Mouse (Mus musculus) heart, postnatal 0 days (tissue): ENCODE measurements around the gene B4galnt2. TPM values are rescaled to one million over a fixed set of nuclear protein-coding genes. Genes with fewer than 3 reads are reported as not detected.
A peak's percentile ranks its signal among the peaks of the same experiment; 100 is the strongest.
"Not testable (repeated sequence)": the region's sequence is repeated elsewhere in the genome, so short reads cannot be mapped to it uniquely, and the experiment has no call there.

ENCODE experiments used
- ATAC-seq: fragments of 200-750 bp; cut with Nextera tagmentation; 2 replicates; pipeline ENCODE4 v1.8.0; 2017; ENCODE audit warnings: low read depth, moderate number of reproducible peaks, moderate library complexity; ENCODE audit not compliant: insufficient read depth
- DNase-seq: peaks from one replicate; pipeline ENCODE4 v3.0.0-alpha.2; 2016; ENCODE audit warnings: low spot score
- H3K27ac ChIP-seq: fragments of 300-500 bp; sonication (generic); 2 replicates; pipeline ENCODE4 v1.5.1; 2014; ENCODE audit warnings: low read depth, mild to moderate bottlenecking
- H3K27me3 ChIP-seq: fragments of 300-500 bp; sonication (generic); 2 replicates; pipeline ENCODE4 v1.6.1; 2014; ENCODE audit warnings: low read length, mixed read lengths; ENCODE audit not compliant: control insufficient read depth, insufficient read depth
- H3K36me3 ChIP-seq: fragments of 300-500 bp; sonication (generic); replicated peaks from 2 replicates; pipeline ENCODE4 v1.6.1; 2014; ENCODE audit warnings: low read length, mixed read lengths; ENCODE audit not compliant: control insufficient read depth, insufficient read depth
- H3K4me1 ChIP-seq: fragments of 300-500 bp; sonication (generic); 2 replicates; pipeline ENCODE4 v1.6.1; 2014; ENCODE audit warnings: antibody characterized with exemption; ENCODE audit not compliant: control insufficient read depth, insufficient read depth
- H3K4me2 ChIP-seq: fragments of 300-500 bp; sonication (generic); 2 replicates; pipeline ENCODE4 v1.6.1; 2014; ENCODE audit warnings: low read depth, mild to moderate bottlenecking, low read length, moderate library complexity
- H3K4me3 ChIP-seq: fragments of 300-500 bp; sonication (generic); 2 replicates; pipeline ENCODE4 v1.5.1; 2014; ENCODE audit warnings: low read depth, low read length
- H3K9ac ChIP-seq: fragments of 300-500 bp; sonication (generic); replicated peaks from 2 replicates; pipeline ENCODE4 v1.6.1; 2014; ENCODE audit warnings: low read depth, low read length, mixed read lengths
- H3K9me3 ChIP-seq: fragments of 300-500 bp; sonication (generic); replicated peaks from 2 replicates; pipeline ENCODE4 v1.6.1; 2016; ENCODE audit warnings: low read length; ENCODE audit not compliant: control insufficient read depth
- CTCF ChIP-seq: IDR thresholded peaks from 2 replicates; pipeline ENCODE4 v1.5.1; 2016; ENCODE audit warnings: antibody characterized with exemption, control low read depth, low read depth
- EP300 ChIP-seq: IDR thresholded peaks from 2 replicates; pipeline ENCODE4 v1.6.1; 2016; ENCODE audit warnings: antibody characterized with exemption, low read depth
- WGBS: fragments of 180-500 bp; shearing (Covaris S2); extraction: QIAGEN DNeasy Blood & Tissue Kit; methylation state at CpG from one replicate; pipeline ENCODE4 v1.1.7; 2014; 5-methylcytosine and 5-hydroxymethylcytosine counted together
- polyA plus RNA-seq: library from polyadenylated mRNA; unstranded; fragments of >200 nt; fragmentation: Nextera tagmentation; extraction: Ambion mirVana; gene quantifications from 2 replicates; pipeline ENCODE4 v1.2.1, GENCODE M21; 2015
- total RNA-seq: library from RNA; depleted of rRNA; stranded (reverse); fragments of >200 nt; gene quantifications from 2 replicates; pipeline ENCODE4 v1.2.3, GENCODE M21; 2014; ENCODE audit warnings: low replicate concordance

B4galnt2 gene
- total and polyA plus RNA-seq, 2 experiments from 2014 or later, result 0.07 TPM; not detected in 1

DNA sequence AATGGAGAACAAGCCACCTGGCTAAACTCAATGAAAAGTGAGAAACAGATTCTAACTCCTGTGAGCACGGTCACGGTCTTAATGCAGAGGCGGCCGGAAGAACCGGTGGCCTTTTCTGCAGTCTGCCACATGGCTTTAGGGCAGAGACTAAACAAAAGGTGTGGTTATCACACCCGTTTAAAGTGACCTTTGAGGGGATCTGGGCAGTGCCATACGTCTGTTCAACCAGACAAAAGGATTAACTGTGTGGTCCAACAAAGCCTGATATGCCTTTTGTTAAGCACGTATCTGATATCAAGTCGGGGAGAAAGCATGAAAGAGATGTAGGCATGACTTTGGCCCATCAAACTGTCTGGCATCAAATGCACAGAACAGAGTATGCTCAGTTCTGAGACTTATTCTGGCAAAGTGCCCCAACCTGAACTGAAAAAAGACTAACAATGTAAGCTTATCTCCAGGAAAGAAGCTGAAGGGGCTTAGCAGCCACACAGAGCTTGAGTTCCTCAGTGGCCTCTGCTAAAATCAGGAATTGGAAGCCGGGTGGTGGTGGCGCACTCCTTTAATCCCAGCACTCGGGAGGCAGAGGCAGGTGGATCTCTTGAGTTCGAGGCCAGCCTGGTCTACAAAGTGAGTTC lies 31.3 kb upstream of the B4galnt2 start:
- H3K27ac ChIP-seq, result no peak overlapping the region
- H3K9me3 ChIP-seq, result no peaks in the 10 kb centered on the region
- no peak for TF ChIP-seq CTCF
- no peaks in the 10 kb centered on the region for H3K36me3 ChIP-seq
- H3K4me1 ChIP-seq, result no peaks in the 10 kb centered on the region
- ATAC-seq (no peak), DNase-seq (peak; percentile 12)
- no peaks in the 10 kb centered on the region for H3K27me3 ChIP-seq
- H3K4me3 ChIP-seq, result no peak overlapping the region
- H3K9ac ChIP-seq, result no peak overlapping the region
- 49% methylated on average over 13 of the region's 13 CpGs for WGBS
- no peak overlapping the region for H3K4me2 ChIP-seq

DNA sequence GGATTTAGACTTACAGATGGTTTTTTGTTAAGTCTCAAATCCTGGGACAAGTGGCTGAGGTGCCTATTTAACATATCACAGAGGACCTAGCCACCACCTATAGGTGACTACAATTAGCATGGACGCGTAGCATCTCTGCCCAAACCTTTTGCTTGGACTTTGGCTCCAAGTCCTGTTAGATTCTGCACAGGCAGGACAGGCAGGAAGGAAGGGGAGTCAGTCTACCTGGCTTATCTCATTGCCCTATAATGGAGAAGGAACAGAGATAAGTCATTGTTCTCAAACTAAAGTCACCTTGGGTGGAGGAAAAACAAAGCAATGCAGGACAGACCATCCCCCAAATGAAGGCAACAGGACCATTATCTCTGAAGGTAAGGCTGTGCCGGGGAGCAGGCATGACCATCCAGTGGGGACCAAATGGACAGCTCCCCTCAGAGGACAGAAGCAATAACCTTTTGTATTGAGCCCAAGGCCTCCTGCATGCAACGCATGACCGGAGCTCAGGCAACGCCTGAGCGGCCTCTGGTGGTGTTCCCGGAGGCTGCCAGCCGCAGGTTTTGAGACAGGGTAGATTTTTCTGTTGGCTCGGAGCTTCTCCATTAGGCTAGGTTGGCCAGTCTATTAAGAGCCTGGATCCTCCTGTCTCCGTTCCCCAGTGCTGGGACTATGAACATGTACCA lies 25.3 kb upstream of the B4galnt2 start:
- no peaks in the 10 kb centered on the region for H3K4me1 ChIP-seq
- no peaks in the 10 kb centered on the region for H3K36me3 ChIP-seq
- H3K27me3 ChIP-seq, result no peaks in the 10 kb centered on the region
- no peak for ATAC-seq
- no peak overlapping the region for H3K4me2 ChIP-seq
- H3K4me3 ChIP-seq, result no peak overlapping the region
- no peak for TF ChIP-seq EP300
- peak; percentile 41 for TF ChIP-seq CTCF
- no peaks in the 10 kb centered on the region for H3K9me3 ChIP-seq
- no peak overlapping the region for H3K27ac ChIP-seq
- no peak overlapping the region for H3K9ac ChIP-seq
- WGBS, result 34% methylated on average over 11 of the region's 11 CpGs
- DNase-seq, result no peak

DNA sequence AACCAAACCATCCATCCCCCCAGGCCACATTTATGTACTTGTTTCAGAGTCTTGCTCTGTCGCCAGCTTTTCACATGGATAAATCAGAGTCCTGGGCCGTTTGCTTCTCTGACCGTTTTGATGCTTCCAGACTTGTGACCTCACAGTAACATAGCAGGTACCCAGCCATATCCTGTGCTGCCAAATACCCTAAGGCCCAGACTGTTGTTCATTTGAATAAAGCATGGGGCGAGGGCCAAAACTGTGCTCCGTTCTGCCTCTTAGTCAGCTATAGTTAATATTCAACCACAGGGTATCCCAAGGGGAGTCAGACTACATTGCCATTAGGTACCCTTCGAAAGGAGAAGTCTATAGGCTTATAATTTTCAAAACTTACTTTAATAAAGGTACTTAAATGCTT lies 21.7 kb upstream of the B4galnt2 start:
- H3K9me3 ChIP-seq, result no peaks in the 10 kb centered on the region
- WGBS, result 80% methylated on average over 6 of the region's 6 CpGs
- H3K4me2 ChIP-seq, result no peak overlapping the region
- H3K36me3 ChIP-seq, result no peaks in the 10 kb centered on the region
- H3K9ac ChIP-seq, result no peak overlapping the region
- H3K27ac ChIP-seq, result no peak overlapping the region
- H3K4me1 ChIP-seq, result no peaks in the 10 kb centered on the region
- no peak for ATAC-seq
- DNase-seq, result no peak
- H3K27me3 ChIP-seq, result no peaks in the 10 kb centered on the region
- TF ChIP-seq EP300 (no peak), CTCF (no peak)
- no peak overlapping the region for H3K4me3 ChIP-seq

DNA sequence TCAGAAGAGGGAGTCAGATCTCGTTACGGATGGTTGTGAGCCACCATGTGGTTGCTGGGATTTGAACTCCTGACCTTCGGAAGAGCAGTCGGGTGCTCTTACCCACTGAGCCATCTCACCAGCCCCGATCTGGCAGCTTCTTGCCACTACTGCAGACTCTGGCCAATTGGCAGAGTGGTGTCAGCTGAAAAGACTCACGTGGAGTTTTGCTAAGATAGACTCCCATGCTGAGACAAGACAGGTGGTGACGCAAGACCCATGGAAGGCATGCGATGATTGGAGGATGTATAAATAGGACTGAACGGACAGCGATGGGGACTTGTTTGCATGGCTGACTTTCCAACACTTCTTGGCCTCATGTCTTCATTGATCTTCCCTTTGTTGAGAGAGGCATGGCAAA lies 17.5 kb upstream of the B4galnt2 start:
- ATAC-seq, H3K9ac ChIP-seq, H3K27ac ChIP-seq, H3K9me3 ChIP-seq, H3K27me3 ChIP-seq, DNase-seq, H3K4me2 ChIP-seq, H3K36me3 ChIP-seq, H3K4me1 ChIP-seq, H3K4me3 ChIP-seq: not testable (repeated sequence)
- WGBS, result 71% methylated on average over 8 of the region's 10 CpGs

DNA sequence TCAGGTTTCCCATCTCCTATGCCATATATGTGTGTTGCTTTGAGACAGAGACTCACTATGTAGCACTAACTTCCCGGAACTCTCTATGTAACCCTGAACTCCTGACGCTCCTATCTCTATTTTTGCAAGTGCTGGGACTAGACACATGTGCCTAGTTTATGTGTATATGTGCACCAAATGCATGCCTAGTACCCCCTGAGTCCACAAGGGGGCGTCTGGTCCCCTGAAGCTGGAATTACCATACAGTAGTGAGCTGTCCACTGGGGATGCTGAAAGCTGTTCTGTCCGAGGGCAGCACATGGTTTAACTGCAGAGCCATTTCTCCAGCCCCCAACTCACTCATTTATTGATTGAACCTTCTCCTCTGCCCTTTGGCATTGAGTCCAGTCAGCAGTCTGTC lies 11.7 kb upstream of the B4galnt2 start:
- no peak overlapping the region for H3K27ac ChIP-seq
- TF ChIP-seq CTCF (no peak), EP300 (no peak)
- no peaks in the 10 kb centered on the region for H3K36me3 ChIP-seq
- H3K27me3 ChIP-seq, result 0 out of 2 replicates have a peak, but pooled peaks cover 4% of the 10 kb centered on the region
- H3K9me3 ChIP-seq, result peaks cover 13% of the 10 kb centered on the region; the same call in 1 of the 2 replicates
- H3K4me3 ChIP-seq, result no peak overlapping the region
- H3K4me1 ChIP-seq, result no peaks in the 10 kb centered on the region
- no peak overlapping the region for H3K4me2 ChIP-seq
- WGBS, result 61% methylated on average over 4 of the region's 4 CpGs
- no peak overlapping the region for H3K9ac ChIP-seq
- ATAC-seq, result no peak
- no peak for DNase-seq

DNA sequence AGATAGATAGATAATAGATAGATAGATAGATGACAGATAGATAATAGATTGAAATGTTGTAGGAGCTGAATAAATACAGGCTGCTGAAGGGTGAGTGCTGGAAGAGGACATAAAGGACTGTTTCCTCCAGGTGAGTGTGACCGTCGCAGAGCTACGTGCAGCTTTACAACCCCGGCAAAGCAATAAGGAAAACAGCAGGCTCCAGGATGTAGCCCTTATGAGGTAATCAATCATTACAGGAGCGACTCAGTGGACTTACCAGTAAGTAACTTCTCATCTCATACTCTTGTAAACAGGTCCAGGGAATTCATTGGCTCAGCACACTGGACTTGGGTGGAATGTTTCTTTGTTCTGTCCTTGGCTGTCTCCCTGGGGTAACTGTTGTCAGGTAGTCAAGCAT lies 11.3 kb upstream of the B4galnt2 start:
- Histone ChIP-seq H3K27ac (no peak overlapping the region), H3K4me2 (no peak overlapping the region), H3K9ac (no peak overlapping the region), H3K4me3 (no peak overlapping the region), H3K36me3 (no peaks in the 10 kb centered on the region), H3K27me3 (0 out of 2 replicates have a peak, but pooled peaks cover 4% of the 10 kb centered on the region), H3K9me3 (peaks cover 13% of the 10 kb centered on the region; the same call in 1 of the 2 replicates), H3K4me1 (no peaks in the 10 kb centered on the region)
- TF ChIP-seq EP300 (no peak), CTCF (no peak)
- DNase-seq, result no peak
- no peak for ATAC-seq
- WGBS, result 92% methylated on average over 5 of the region's 5 CpGs
